Mouse (Mus musculus): ENCODE measurements around the gene Ttk. TPM values are rescaled to one million over a fixed set of nuclear protein-coding genes. Genes with fewer than 3 reads are reported as not detected.

The Ttk gene
- total and polyA plus RNA-seq, 3 experiments = 19.9 to 37.2 (median 26.6) TPM

DNA sequence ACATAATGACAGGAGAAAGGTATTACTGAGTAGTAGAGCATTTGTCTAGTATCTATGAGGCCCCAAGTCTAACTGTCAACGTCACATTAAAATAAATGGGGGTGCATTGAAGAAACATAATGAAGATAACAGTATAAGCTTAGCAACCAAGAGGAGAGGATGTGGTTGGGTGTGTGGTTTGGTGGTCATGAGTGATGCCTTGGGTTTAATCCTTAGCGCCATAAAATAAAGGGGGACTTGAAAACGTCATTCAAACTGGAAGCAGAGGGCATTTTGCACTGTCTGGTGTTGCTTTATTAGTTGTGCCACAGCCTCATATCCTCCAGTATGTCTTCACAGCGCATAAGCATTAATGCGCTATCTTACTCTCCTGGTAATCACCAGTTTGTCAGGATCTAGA lies 4.6 kb upstream of the Ttk start:
- Histone ChIP-seq H3K9ac (ENCODE audit: insufficient read depth, low read depth) (no peak overlapping the region), H3K36me3 (replicated peaks in 1 of 2; ENCODE audit: control insufficient read depth in 1 of 2, insufficient read depth in 1 of 2, low read length in 1 of 2) (no peaks in the 10 kb centered on the region), H3K27me3 (replicated peaks) (no peaks in the 10 kb centered on the region), H3K4me2 (ENCODE audit: insufficient read depth, low read depth, poor library complexity, severe bottlenecking) (no peak overlapping the region), H3K9me3 (replicated peaks; ENCODE audit: low read length) (no peaks in the 10 kb centered on the region), H3K4me1 (ENCODE audit: control insufficient read depth in 1 of 2, insufficient read depth in 2 of 2) (peaks cover 4 to 24% of the 10 kb centered on the region in 2 experiments), H3K79me2 (replicated peaks; ENCODE audit: control insufficient read depth, extremely low read depth, insufficient read depth, poor library complexity, severe bottlenecking) (peaks cover 3% of the 10 kb centered on the region), H3K27ac (ENCODE audit: insufficient read depth, low read depth) (no peak overlapping the region), H3K4me3 (replicated peaks in 1 of 3; ENCODE audit: low read depth in 2 of 3, low read length in 2 of 3, poor library complexity in 1 of 3) (no peak overlapping the region)
- no peak for DNase-seq (ENCODE audit: extremely low read depth)
- TF ChIP-seq GABPA (IDR thresholded peaks at IDR 0.05; ENCODE audit: insufficient replicate concordance, low read depth, low read length) (no peak), NELFE (IDR thresholded peaks at IDR 0.05; ENCODE audit: low read depth, low read length) (no peak), CTCF (conservative IDR thresholded peaks at IDR 0.05 in 1 of 2, IDR thresholded peaks at IDR 0.05 in 1 of 2; ENCODE audit: low read depth in 2 of 2, low read length in 2 of 2) (no peak), UBTF (IDR thresholded peaks at IDR 0.05; ENCODE audit: low read depth, low read length) (no peak), ETS1 (conservative IDR thresholded peaks at IDR 0.05; ENCODE audit: low read depth, low read length) (no peak), TBP (conservative IDR thresholded peaks at IDR 0.05; ENCODE audit: low read depth, low read length) (no peak), POLR2AphosphoS2 (IDR thresholded peaks at IDR 0.05; ENCODE audit: low read depth, low read length) (no peak), MEF2A (IDR thresholded peaks at IDR 0.05; ENCODE audit: borderline replicate concordance, low read depth, low read length) (no peak), HCFC1 (IDR thresholded peaks at IDR 0.05; ENCODE audit: low read depth, low read length) (no peak), E2F4 (IDR thresholded peaks at IDR 0.05; ENCODE audit: insufficient replicate concordance, low read depth, low read length) (no peak), CHD1 (IDR thresholded peaks at IDR 0.05; ENCODE audit: low read depth, low read length) (no peak), POLR2A (IDR thresholded peaks at IDR 0.05; ENCODE audit: low read depth, low read length) (no peak), PAX5 (IDR thresholded peaks at IDR 0.05; ENCODE audit: low read length) (no peak), JUN (IDR thresholded peaks at IDR 0.05; ENCODE audit: insufficient read depth, low read depth, low read length) (no peak), ZNF384 (IDR thresholded peaks at IDR 0.05; ENCODE audit: low read depth, low read length) (no peak), MAFK (IDR thresholded peaks at IDR 0.05; ENCODE audit: insufficient replicate concordance, low read length) (no peak), SMC3 (IDR thresholded peaks at IDR 0.05; ENCODE audit: low read depth, low read length) (no peak)
- dilution Hi-C loops (cut with MboI; ENCODE audit: extremely low pct_ligation_motif_present, extremely low pct_unique_long_range_greater_than_20kb, low sequenced_read_pairs) = no loop called here
- in situ Hi-C loops (cut with MboI; ENCODE audit: low pct_ligation_motif_present, low pct_unique_long_range_greater_than_20kb, low sequenced_read_pairs) = no loop called here

DNA sequence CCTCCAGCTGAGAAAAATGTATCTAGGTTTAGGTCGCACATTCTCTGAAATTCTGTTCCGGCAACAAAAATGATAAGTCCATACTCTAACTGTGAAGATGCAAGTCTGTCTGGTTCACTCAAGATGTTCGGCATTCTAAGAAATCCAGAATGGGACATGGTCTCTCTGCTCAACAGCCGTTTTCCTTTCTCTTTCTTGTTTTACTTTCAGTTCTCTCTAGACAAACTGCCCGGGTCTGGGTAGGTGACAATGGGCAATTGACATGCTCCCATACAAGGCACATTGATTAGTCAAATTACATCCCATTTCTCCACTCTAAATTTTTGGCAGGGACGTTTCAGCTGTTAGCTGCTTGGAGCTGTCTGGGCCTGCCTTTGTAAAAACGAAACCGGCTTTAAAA lies 3.3 kb upstream of the Ttk start:
- H3K4me3 ChIP-seq (replicated peaks in 1 of 3; ENCODE audit: low read depth in 2 of 3, low read length in 2 of 3, poor library complexity in 1 of 3) = peak overlapping the region; percentile 31 to 40 (median 38)

More for the DNA sequence above, 3.3 kb upstream of the Ttk start:
- in situ Hi-C loops (cut with MboI; ENCODE audit: low pct_ligation_motif_present, low pct_unique_long_range_greater_than_20kb, low sequenced_read_pairs) (no loop called here), dilution Hi-C loops (cut with MboI; ENCODE audit: extremely low pct_ligation_motif_present, extremely low pct_unique_long_range_greater_than_20kb, low sequenced_read_pairs) (no loop called here)
- Histone ChIP-seq H3K27me3 (replicated peaks) (no peaks in the 10 kb centered on the region), H3K4me2 (ENCODE audit: insufficient read depth, low read depth, poor library complexity, severe bottlenecking) (peak overlapping the region; percentile 91), H3K4me1 (ENCODE audit: control insufficient read depth in 1 of 2, insufficient read depth in 2 of 2) (peaks cover 4 to 34% of the 10 kb centered on the region in 2 experiments), H3K27ac (ENCODE audit: insufficient read depth, low read depth) (no peak overlapping the region), H3K79me2 (replicated peaks; ENCODE audit: control insufficient read depth, extremely low read depth, insufficient read depth, poor library complexity, severe bottlenecking) (peaks cover 12% of the 10 kb centered on the region), H3K36me3 (replicated peaks in 1 of 2; ENCODE audit: control insufficient read depth in 1 of 2, insufficient read depth in 1 of 2, low read length in 1 of 2) (peaks cover 0 to 1% of the 10 kb centered on the region in 2 experiments), H3K9me3 (replicated peaks; ENCODE audit: low read length) (no peaks in the 10 kb centered on the region), H3K9ac (ENCODE audit: insufficient read depth, low read depth) (peak overlapping the region; percentile 94)
- peak; percentile 40 for DNase-seq (ENCODE audit: extremely low read depth)
- TF ChIP-seq SIN3A (IDR thresholded peaks at IDR 0.05; ENCODE audit: low read length) (0 out of 2 replicates have a peak, but pooled peaks have one; percentile 17), IRF4 (IDR thresholded peaks at IDR 0.05; ENCODE audit: low read depth, low read length) (peak; percentile 80), ETS1 (conservative IDR thresholded peaks at IDR 0.05; ENCODE audit: low read depth, low read length) (peak; percentile 14; the same call in 1 of the 2 replicates), GABPA (IDR thresholded peaks at IDR 0.05; ENCODE audit: insufficient replicate concordance, low read depth, low read length) (no peak), TCF12 (IDR thresholded peaks at IDR 0.05; ENCODE audit: low read depth, low read length) (peak; percentile 62; the same call in 1 of the 2 replicates), CHD1 (IDR thresholded peaks at IDR 0.05; ENCODE audit: low read depth, low read length) (peak; percentile 77; the same call in 1 of the 2 replicates), BHLHE40 (IDR thresholded peaks at IDR 0.05; ENCODE audit: low read depth, low read length) (no peak), JUND (conservative IDR thresholded peaks at IDR 0.05; ENCODE audit: low read depth, low read length) (no peak), EP300 (IDR thresholded peaks at IDR 0.05; ENCODE audit: low read length) (0 out of 2 replicates have a peak, but pooled peaks have one; percentile 42)

All from CH12.LX (cell line).